In genomic region chr4:69849423-69849822, GRCm38 (mm10) we compare ENCODE assay signal across 22 mouse cellular contexts.
A peak's percentile ranks its signal among the peaks of the same experiment; 100 is the strongest.
DNase-seq lines count a peak whose midpoint lies in the region; ATAC-seq and TF ChIP-seq lines count a peak whose summit lies in the region.
"Had no signal": no experiment of that assay in that cellular context is flagged by ENCODE, and none has a peak within 500 bp of the region (broad histone marks: within the 10 kb centered on the region; RNA-seq: fewer than 3 reads in every experiment).

No protein-coding gene starts in this region.

- H3K9me3 ChIP-seq in forebrain, postnatal 0 days (ENCODE audit: low read length) = no peaks in the 10 kb centered on the region
- H3K9me3 ChIP-seq in forebrain, embryonic 11.5 days (ENCODE audit: control insufficient read depth, low read length) = no peaks in the 10 kb centered on the region
- H3K9me3 ChIP-seq: forebrain, embryonic 13.5 days; heart, embryonic 12.5 days; limb, embryonic 13.5 days; liver, embryonic 15.5 days; neural tube, embryonic 12.5 days had no signal

- TF ChIP-seq CTCF in forebrain, postnatal 0 days (IDR thresholded peaks at IDR 0.05; ENCODE audit: low read depth) = no peak
- TF ChIP-seq CTCF in left cerebral cortex, adult 2 months (IDR thresholded peaks at IDR 0.05) = peak; percentile 4
- no peak for TF ChIP-seq CTCF in brain, embryonic 14.5 days (IDR thresholded peaks at IDR 0.05; ENCODE audit: borderline replicate concordance, extremely low read depth, insufficient read depth, insufficient read length)

- H3K9ac ChIP-seq in forebrain, postnatal 0 days = no peak overlapping the region
- no peak overlapping the region for H3K9ac ChIP-seq in forebrain, embryonic 11.5 days (ENCODE audit: low read length)
- H3K9ac ChIP-seq: forebrain, embryonic 13.5 days; heart, embryonic 12.5 days; hindbrain, embryonic 14.5 days; limb, embryonic 13.5 days; liver, embryonic 15.5 days; neural tube, embryonic 12.5 days had no signal

- H3K27ac ChIP-seq in forebrain, postnatal 0 days (ENCODE audit: low read depth, low read length) = no peak overlapping the region
- H3K27ac ChIP-seq in forebrain, embryonic 11.5 days (ENCODE audit: low read depth, low read length) = no peak overlapping the region
- no peak overlapping the region for H3K27ac ChIP-seq in left cerebral cortex, adult 2 months
- H3K27ac ChIP-seq: forebrain, embryonic 13.5 days; hindbrain, embryonic 14.5 days; limb, embryonic 13.5 days; liver, embryonic 15.5 days; neural tube, embryonic 12.5 days had no signal

- H3K4me2 ChIP-seq in forebrain, postnatal 0 days (ENCODE audit: low read depth) = no peak overlapping the region
- no peak overlapping the region for H3K4me2 ChIP-seq in forebrain, embryonic 11.5 days (ENCODE audit: low read depth, low read length, severe bottlenecking)
- H3K4me2 ChIP-seq: forebrain, embryonic 13.5 days; heart, embryonic 12.5 days; hindbrain, embryonic 14.5 days; limb, embryonic 13.5 days; liver, embryonic 15.5 days; midbrain, embryonic 11.5 days; neural tube, embryonic 12.5 days had no signal

- peak; percentile 42; the same call in 1 of the 2 replicates for ATAC-seq in forebrain, postnatal 0 days
- ATAC-seq in forebrain, embryonic 11.5 days (replicated peaks; ENCODE audit: low FRiP score) = no peak
- ATAC-seq: forebrain, embryonic 13.5 days had no signal

- no peaks in the 10 kb centered on the region for H3K4me1 ChIP-seq in forebrain, postnatal 0 days (ENCODE audit: insufficient read depth)
- H3K4me1 ChIP-seq in forebrain, embryonic 11.5 days (replicated peaks; ENCODE audit: control insufficient read depth, insufficient read depth, low read length) = no peaks in the 10 kb centered on the region
- H3K4me1 ChIP-seq: forebrain, embryonic 13.5 days; heart, embryonic 12.5 days; limb, embryonic 13.5 days; liver, embryonic 15.5 days; neural tube, embryonic 12.5 days had no signal

- H3K4me3 ChIP-seq in forebrain, postnatal 0 days (ENCODE audit: low read depth, low read length) = no peak overlapping the region
- no peak overlapping the region for H3K4me3 ChIP-seq in forebrain, embryonic 11.5 days (ENCODE audit: low read depth, low read length)
- H3K4me3 ChIP-seq in left cerebral cortex, adult 2 months = no peak overlapping the region
- H3K4me3 ChIP-seq: forebrain, embryonic 13.5 days; heart, embryonic 12.5 days; limb, embryonic 13.5 days; liver, embryonic 15.5 days; neural tube, embryonic 12.5 days had no signal

- 82% methylated on average over 3 of the region's 3 CpGs for WGBS in forebrain, postnatal 0 days
- 88% methylated on average over 3 of the region's 3 CpGs for WGBS in forebrain, embryonic 11.5 days

- no peak for DNase-seq in forebrain, postnatal 0 days
- DNase-seq in forebrain, embryonic 11.5 days (ENCODE audit: low spot score) = no peak
- DNase-seq in left cerebral cortex, adult 2 months (ENCODE audit: extremely low spot score in 1 of 2, low spot score in 2 of 2) = peak in 1 of 2 experiments; percentile 11
- DNase-seq in left cerebral cortex, postnatal 4 days = no peak
- DNase-seq in brain, embryonic 14.5 days (ENCODE audit: low read depth) = peak; percentile 2
- peak; percentile 6 to 22 for DNase-seq in left cerebral cortex, postnatal 14 days (ENCODE audit: low spot score in 2 of 2)
- no peak for DNase-seq in kidney, adult 8-10 months
- no peak for DNase-seq in liver
- DNase-seq: B cell, adult 2 months; cerebellum, postnatal 36 days; heart, postnatal 14 days; kidney, adult 9 months; kidney, postnatal 25 days; layer of hippocampus, adult 9-11 months; thymus, postnatal 25 days had no signal

- intact Hi-C loops in left cerebral cortex, adult 2 months (cut with DNase I) = no loop called here
- intact Hi-C loops in left cerebral cortex, postnatal 4 days (cut with DNase I) = no loop called here
- intact Hi-C loops in left cerebral cortex, postnatal 14 days (cut with DNase I) = no loop called here

- no peak for TF ChIP-seq POLR2A in brain, embryonic 14.5 days (IDR thresholded peaks at IDR 0.05; ENCODE audit: borderline replicate concordance, extremely low read depth, insufficient read depth, insufficient read length, poor library complexity, severe bottlenecking)

- no peaks in the 10 kb centered on the region for H3K27me3 ChIP-seq in forebrain, postnatal 0 days (ENCODE audit: insufficient read depth, low read length)
- no peaks in the 10 kb centered on the region for H3K27me3 ChIP-seq in forebrain, embryonic 11.5 days (ENCODE audit: control insufficient read depth, insufficient read depth, low read length)
- H3K27me3 ChIP-seq: forebrain, embryonic 13.5 days; heart, embryonic 12.5 days; limb, embryonic 13.5 days; liver, embryonic 15.5 days; neural tube, embryonic 12.5 days had no signal

- no peaks in the 10 kb centered on the region for H3K36me3 ChIP-seq in forebrain, postnatal 0 days (ENCODE audit: insufficient read depth)
- no peaks in the 10 kb centered on the region for H3K36me3 ChIP-seq in forebrain, embryonic 11.5 days (ENCODE audit: control insufficient read depth, insufficient read depth, low read length)
- H3K36me3 ChIP-seq: heart, embryonic 12.5 days; limb, embryonic 13.5 days; liver, embryonic 15.5 days; neural tube, embryonic 12.5 days had no signal

Comparison
In these comparisons a context has a peak if more than half of its experiments do, and no peak if none do; other contexts are left out.
1. DNase-seq: peak in brain, embryonic 14.5 days (single experiment) and left cerebral cortex, postnatal 14 days (2 of 2); none in forebrain, postnatal 0 days (single experiment), forebrain, embryonic 11.5 days (single experiment), left cerebral cortex, postnatal 4 days (single experiment), kidney, adult 8-10 months (0 of 2) and liver (single experiment).